Mouse (Mus musculus) 416B (cell line): Measurements from ENCODE around the gene Parn.

Experiments
- DNase-seq: peaks from one replicate; pipeline ENCODE4 v3.0.0; 2011; ENCODE audit warnings: low read depth

Gene Parn

DNA sequence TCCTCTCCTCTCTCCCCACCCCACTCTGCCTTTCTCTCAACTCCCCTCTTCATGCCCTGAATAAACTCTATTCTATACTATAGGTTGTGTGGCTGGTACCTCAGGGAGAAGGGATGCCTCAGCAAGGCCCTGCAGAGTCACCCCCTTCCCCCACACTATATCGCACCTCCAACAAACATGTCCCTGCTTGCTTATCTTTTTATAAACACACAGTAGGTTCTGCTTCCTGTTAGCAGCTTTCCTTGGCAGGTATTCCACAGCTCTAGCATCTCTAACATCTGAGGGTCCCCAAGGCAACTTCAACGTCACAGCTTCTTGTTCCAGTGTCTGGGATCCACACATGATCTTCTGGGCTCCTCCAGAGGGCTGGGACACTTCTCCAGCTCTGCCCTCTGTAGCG lies 117.3 kb downstream of the Parn start:
- no peak for DNase-seq

DNA sequence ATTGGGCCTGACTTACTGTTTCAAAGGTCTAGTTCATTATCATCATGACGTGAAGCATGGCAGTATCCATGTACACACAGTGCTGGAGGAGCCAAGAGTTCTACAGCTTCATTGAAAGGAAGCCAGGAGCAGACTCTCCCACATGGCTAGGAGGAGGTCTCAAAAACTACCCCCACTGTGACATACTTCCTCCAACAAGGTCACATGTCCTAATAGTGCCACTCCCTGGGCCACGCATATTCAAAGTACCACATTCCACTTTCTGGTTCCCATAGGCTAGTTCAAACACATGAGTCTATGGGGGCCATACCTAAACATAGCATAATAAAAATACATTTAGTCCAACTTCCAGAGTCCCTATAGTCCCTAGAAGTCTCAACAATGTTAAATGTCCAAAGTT lies 118.0 kb downstream of the Parn start:
- DNase-seq: no peak

DNA sequence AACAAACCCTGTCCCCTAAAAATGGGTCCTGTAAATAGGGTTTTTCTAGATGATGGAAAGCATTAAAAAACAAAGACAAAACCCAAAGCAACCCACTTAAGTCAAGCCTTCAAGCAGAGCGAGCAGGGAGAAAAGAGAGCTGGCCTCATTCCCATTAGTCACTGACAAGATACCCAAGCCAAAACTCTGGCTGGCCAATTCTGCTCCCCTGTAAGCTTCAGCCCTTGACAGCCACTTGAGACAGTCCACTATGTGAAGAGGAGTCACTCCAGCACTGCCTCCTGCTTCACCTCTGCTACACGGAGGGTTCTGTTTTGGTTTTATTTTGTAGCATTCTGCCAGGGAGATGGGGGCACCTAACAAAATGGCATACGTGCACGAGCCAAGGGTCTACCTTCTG lies 126.2 kb downstream of the Parn start:
- no peak for DNase-seq

DNA sequence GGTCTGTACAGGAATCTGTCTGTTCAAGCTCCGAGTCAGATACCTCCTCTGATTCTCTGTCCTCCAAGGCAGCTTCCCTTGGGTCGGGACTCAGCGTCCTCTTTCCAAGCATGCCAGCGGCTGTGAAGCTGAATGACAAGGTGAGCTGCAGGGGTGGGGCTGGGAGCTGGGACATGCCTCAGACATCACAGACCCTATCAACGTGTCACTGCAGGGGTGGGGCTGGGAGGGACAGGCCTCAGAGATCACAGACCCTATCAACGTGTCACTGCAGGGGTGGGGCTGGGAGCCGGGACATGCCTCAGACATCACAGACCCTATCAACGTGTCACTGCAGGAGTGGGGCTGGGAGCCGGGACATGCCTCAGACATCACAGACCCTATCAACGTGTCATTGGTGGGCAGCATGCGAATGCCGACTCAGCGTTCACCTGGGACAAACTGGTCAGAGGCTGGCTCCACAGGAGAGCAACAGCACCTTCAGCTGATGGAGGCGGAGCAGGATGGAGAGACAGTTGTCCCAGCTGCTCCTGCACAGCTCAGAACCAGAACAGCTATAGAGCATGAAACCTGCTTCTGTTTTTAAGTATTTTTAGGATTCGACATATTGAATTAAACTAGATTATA lies 126.7 kb downstream of the Parn start:
- DNase-seq: no peak

DNA sequence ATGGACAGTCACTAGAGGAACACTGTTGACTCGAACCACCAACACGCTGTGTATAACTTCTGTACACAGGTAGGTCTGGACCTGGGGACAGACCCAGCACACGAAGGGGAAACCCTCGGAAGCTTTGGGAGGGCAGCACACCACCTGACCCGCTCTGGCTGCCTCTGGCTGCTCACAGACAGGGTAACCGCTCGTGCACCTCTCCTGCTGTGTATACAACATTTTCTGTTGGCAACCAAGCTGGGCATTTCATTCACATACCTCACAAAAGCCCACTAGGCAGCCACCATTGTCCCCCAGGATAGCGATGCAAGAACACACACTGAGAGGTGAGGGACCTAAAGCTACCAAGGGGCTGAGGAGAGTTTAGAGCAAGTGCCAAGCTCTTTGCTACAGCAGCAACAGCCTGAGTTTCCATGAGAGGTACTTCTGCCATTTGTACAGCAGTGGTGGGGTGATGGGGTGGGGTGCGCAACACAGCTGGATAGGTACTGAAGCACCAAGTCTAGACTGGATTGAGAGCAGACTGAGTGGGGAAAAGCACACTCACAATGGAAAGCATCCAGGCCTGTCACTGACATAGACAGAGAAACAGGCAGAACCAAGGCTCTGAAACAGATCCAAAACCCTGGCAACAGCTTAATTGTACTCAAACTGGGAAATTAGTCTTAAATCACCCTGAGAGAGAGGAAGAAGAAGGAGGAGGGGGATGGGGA lies 128.9 kb downstream of the Parn start:
- DNase-seq: no peak

DNA sequence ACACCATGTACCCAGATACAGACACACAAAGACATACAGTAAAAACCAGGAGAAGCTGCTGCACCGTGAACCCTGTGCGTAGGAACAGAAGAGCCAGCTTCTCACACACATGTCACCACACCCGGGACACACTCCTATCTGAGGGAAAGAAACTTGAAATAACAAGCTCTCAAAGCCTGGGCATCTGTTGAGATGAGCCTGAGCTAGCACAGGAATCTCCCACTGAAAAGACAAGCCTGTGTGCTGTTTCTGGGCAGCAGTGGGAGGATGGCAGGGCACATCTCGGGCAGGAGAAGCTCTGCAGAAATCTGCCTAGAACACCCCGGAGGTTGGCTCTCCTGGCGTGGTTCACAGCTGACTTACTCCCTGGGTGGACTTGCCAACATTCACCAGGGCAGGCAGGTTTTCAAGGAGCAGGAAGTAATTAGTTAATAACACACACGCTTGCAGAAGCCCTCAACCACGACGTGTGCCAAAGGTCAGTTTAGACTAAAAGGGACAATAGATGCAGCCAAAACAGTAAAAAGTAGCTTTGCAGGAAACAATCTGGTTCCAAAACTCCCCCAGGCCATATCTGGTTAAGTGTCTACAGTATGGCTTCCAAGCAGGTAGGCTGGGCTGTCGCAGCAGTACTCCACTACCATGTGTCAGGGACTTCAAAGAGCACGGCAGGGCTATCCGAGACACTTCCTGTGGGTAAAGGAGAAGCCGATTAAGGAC lies 129.6 kb downstream of the Parn start:
- DNase-seq: no peak

DNA sequence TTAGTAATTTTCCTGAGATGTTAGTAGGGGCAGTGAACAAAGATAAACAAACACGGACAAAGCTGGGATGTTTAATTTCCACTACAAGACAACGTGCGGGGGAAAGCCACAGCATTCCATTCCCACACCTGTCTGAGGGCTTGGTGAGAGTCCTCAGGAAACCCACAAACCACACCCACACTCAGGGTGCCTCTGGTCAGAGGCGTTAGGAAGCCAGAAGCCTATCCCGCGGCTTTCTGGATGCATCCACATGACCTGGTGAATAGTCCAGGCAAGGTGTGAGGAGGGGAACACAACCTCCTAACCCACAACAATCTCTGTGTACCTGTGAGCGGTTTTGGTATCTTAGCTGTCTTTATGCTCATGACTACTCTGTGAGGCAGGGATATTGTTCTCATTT lies 131.6 kb downstream of the Parn start:
- DNase-seq: no peak

DNA sequence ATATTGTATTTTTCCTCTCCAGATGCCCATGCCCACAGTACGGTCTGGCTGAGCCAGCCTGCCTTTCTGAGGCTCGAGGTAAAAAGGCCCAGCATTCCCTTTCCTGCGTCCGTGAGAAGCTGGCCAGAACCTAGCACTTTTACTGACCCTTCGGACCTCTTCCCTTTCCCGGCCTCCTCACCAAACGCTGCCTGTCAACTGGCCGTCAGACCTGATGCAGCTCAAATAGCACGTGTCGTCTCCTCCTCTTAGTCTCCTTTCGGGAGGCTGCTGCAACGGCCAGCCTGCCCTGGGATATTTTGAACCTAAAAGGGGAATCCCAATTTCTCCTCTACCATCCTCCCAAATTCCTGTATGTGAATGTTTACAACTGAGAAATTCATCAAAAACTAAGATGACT lies 132.1 kb downstream of the Parn start:
- no peak for DNase-seq

DNA sequence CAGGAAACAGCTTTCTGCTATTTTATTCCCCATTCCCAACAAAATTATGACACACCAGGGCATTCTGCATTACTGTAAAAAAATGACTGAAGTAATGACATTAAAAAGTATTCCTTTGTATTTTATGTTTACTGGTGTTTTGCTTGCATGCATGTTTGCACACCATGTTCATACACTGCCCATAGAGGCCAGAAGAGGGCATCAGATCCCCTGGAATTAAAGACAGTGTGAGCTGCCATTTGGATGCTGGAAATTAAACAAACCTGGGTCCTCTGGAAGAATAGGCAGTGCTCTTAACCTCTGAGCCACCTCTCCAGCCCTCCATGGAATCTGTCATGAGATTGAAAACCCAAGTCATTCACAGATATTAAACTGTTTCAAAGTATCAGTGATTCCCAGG lies 135.1 kb downstream of the Parn start:
- DNase-seq: peak; percentile 61

DNA sequence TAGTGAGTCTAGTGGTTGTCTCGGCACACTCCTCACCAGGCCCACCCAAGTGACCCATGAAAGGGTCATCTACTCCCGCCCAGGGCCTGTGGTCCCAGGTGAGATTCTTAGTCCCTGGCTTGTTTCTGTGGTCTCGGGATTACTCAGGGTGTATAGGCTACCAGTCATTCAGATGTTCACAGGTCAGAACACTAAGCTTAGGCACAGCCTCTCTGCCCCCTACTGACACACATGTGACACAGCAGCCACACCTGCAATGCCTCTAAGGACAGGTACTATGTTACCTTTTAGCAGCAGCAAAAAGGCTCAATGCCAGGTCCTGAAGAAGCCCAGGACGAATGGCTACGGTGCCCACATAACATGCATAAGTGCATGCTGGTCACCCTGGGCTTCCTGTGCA lies 136.7 kb downstream of the Parn start:
- peak; percentile 4 for DNase-seq

DNA sequence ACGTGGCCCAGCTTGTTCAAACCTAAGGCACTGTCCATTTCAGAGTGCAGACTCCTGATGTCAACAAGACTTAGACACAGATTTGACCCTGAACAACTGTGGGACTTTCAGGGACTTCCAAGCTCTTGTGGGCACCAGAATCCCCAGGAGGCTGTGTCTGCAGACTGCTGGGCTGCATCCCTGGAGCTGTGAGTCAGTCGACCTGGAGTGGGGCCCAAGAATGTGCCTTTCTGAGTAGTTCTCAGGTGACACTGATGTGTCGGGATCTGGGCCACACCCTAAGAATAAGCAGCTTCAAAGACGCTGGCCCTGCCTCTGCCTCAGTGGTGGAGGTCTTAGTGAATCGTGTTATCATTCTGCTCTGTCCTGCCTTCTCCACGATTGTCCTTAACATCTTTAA lies 146.6 kb downstream of the Parn start:
- DNase-seq: no peak

DNA sequence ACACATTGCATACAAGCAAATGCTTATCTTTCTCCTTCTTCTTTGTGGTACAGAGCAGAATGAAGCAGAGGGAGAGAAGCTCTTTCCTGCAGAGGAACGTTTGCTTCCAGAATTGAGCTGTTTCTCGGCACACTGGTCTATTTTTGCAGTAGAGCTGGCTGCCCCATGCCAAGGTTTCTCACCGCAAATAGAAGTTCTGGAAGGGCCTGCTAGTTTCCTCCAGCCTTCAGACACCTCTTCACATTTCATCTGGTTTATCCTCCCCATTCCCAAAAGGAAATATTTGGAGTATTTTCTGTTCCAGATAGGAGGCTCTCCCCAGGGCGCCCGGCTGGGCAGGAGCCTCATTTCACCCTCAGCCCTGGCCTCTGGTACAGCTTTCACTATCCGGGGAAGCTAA lies 147.7 kb downstream of the Parn start:
- no peak for DNase-seq

DNA sequence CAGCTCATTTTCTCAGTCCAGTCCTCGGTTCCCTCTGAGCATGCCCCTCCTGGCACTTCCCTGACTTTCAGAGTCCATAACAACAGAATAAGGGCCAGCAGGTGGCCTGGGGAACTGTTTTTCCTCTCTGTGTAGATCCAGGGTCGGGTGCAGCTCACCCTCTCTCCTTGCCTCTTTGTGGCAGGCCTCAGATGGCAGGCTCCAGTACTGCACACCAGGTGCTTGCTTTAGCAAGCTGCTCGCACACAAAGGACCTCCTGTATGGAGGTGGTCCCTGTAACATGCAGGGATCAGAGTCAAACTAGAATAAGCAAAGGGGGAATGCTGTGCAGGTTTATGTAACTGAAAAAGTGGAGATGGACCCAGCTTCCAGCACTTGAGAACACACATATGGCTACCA lies 151.8 kb downstream of the Parn start:
- DNase-seq: no peak

DNA sequence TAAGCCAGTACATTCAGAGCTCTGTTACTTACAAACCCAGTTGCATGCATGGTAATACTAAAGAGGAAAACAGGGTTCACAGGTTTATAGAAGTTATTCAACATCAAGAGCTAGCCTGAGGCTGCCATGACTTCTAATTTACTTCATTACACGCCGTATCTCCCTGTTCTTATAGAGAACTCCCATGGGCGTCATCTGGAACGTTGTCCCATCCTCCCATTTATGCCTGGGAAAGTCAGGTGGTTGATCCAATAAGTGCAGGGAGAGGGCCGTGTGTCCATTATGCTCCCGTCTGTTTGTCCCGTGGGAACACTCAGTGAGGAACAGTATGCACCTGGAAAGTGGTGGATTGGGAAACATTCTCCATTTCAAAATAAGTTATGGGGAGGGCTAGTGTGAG lies 152.4 kb downstream of the Parn start:
- DNase-seq: no peak

DNA sequence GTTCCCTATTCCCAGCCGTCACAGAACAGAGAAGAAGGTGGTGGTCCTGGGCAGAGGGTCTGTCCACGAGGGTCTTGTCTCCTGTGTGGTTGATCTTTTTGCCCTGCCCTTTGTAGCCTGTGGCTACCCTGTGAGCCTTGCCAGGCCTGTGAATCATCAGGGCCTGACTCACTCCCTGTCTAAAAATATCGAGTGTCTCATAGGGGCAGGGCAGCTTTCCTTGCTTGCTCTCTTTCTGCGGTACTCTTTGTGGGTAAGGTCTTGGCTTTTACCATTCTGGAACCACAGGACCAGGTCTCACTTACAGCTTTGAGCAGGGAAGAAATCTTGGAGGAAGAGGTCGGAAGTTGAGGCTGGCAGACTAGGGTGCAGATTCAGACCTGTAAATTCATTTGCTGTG lies 162.9 kb downstream of the Parn start:
- peak; percentile 70 for DNase-seq

DNA sequence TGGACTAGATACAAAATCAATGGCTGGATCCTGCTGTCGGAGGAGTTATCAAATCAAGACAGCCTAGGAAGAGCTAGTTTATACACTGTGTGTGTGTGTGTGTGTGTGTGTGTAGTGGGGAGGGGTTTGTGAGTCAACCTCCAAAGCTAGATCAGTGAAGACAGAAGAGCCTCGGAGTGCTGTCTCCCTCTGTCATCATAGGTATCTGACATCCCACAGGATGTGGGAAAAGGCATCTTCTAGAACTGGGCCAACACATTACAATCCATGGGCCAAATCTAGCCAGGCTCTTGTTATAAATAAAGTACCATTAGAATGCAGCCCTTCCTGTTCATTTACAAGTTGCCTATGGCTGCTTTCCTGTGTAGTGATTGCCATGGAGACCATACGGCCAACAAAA lies 163.5 kb downstream of the Parn start:
- DNase-seq: no peak

DNA sequence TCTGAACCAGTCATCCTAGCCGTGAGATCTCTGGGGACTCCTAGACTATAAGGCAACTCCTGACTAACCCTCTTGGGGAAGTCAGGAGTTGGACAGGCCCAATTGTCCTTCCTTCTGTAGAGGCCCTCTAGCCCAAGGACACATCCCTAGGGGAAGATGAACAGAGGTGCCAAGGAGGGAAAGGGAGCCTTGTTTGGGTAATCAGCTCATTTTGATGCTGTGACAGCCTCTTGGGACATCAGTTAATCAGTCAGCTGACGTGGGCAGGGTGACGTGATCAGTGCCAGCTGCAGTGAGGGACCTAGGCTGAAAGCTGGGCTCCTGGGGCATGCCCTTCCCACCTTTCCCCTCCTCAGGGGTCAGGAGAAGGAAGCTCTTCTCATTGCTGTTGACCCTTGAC lies 169.0 kb downstream of the Parn start:
- DNase-seq: no peak

DNA sequence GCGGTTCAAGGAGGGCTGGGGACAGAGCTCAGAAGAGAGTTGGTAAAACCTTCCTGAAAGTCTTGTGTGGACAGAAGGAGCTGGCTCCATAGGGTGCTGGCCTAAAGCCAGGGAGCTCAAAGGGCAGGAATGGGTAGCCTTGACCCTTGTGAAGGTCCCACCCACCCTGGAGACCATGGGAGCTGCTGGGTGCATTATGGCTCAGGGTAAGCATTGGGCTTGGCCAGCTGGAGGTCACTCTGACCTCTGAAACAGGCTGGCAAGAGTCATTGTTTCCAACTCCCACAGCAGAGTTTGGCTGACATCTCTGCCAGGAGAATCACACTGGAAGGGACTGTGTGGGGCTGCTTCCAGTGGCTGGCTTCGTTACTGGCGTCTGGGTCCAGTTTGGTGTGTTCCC lies 174.0 kb downstream of the Parn start:
- no peak for DNase-seq

DNA sequence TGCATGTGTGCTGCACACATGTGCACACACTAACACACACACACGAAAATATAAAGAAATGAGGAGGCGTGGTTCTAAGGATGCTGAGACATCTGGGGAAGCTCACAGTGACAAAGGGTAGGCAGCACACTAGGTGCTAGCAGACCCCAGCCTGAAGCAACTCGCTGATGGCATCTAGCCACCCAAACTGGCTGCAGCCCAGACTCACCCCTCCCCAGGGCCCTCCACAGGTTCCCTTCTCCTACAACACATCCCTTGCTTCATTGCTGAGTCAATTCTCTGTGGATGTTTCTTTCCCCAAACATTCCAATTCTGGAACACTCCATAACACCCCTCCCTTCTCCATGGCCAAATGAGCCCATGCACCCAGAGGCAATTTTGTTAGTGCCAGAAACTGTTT lies 175.0 kb downstream of the Parn start:
- no peak for DNase-seq

DNA sequence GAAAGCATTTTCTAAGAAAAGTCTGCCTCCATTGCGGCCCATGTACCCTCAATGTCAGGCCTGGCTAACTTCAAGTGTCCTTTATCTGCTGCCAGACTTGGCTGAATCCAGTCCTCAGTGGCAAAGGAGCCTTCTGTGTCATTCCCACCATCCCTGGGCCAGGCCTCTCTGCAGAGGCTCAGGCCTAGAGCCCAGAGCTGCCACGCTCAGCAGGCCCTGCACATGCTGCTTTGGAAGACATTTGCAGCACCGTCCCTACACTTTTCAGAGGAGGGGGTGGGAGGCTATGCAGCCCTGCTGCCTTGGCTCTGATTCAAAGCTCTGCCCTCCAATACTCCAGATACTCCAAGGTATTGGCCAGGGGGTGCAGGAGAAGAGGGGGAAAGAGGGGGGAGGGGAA lies 176.2 kb downstream of the Parn start:
- no peak for DNase-seq
